Mouse (Mus musculus): ENCODE results near the gene Usp46. TPM values are rescaled to one million over a fixed set of nuclear protein-coding genes. Genes with fewer than 3 reads are reported as not detected.

Gene Usp46
- polyA plus RNA-seq, 1 experiment = 0.36 TPM

- TF ChIP-seq TAL1 (IDR thresholded peaks at IDR 0.05; ENCODE audit: low read length) (no peak), GATA1 (IDR thresholded peaks at IDR 0.05; ENCODE audit: low read length) (no peak)
- H3K4me3 ChIP-seq (replicated peaks) = peak overlapping the region; percentile 99
- H3K36me3 ChIP-seq (ENCODE audit: control insufficient read depth) = peaks cover 59% of the 10 kb centered on the region
- H3K9me3 ChIP-seq (ENCODE audit: control insufficient read depth, low read length) = no peaks in the 10 kb centered on the region
- no peaks in the 10 kb centered on the region for H3K27me3 ChIP-seq (ENCODE audit: control insufficient read depth)
- H3K4me1 ChIP-seq (ENCODE audit: control insufficient read depth) = peaks cover 64% of the 10 kb centered on the region
Measured at GRCm38 (mm10) chr5:74062266-74062665, 6.0 kb downstream of the Usp46 start.

- no peaks in the 10 kb centered on the region for H3K27me3 ChIP-seq (ENCODE audit: control insufficient read depth)
- TF ChIP-seq TAL1 (IDR thresholded peaks at IDR 0.05; ENCODE audit: low read length) (no peak), GATA1 (IDR thresholded peaks at IDR 0.05; ENCODE audit: low read length) (no peak)
- peaks cover 61% of the 10 kb centered on the region for H3K36me3 ChIP-seq (ENCODE audit: control insufficient read depth)
- H3K4me1 ChIP-seq (ENCODE audit: control insufficient read depth) = peaks cover 59% of the 10 kb centered on the region
- H3K9me3 ChIP-seq (ENCODE audit: control insufficient read depth, low read length) = no peaks in the 10 kb centered on the region
- H3K4me3 ChIP-seq (replicated peaks) = peak overlapping the region; percentile 99
Measured at GRCm38 (mm10) chr5:74061408-74062047, 6.7 kb downstream of the Usp46 start.

GRCm38 (mm10) chr5:74052171-74052909 lies 15.9 kb downstream of the Usp46 start:
- peaks cover 95% of the 10 kb centered on the region for H3K36me3 ChIP-seq (ENCODE audit: control insufficient read depth)
- TF ChIP-seq GATA1 (IDR thresholded peaks at IDR 0.05; ENCODE audit: low read length) (no peak), TAL1 (IDR thresholded peaks at IDR 0.05; ENCODE audit: low read length) (no peak)

GRCm38 (mm10) chr5:74051394-74052170 lies 16.6 kb downstream of the Usp46 start:
- TF ChIP-seq GATA1 (IDR thresholded peaks at IDR 0.05; ENCODE audit: low read length) = no peak
- no peaks in the 10 kb centered on the region for H3K27me3 ChIP-seq (ENCODE audit: control insufficient read depth)
- peaks cover 98% of the 10 kb centered on the region for H3K36me3 ChIP-seq (ENCODE audit: control insufficient read depth)
- peaks cover 9% of the 10 kb centered on the region for H3K9me3 ChIP-seq (ENCODE audit: control insufficient read depth, low read length)
- peaks cover 43% of the 10 kb centered on the region for H3K4me1 ChIP-seq (ENCODE audit: control insufficient read depth)
- no peak overlapping the region for H3K4me3 ChIP-seq (replicated peaks)

More at GRCm38 (mm10) chr5:74052171-74052909, 15.9 kb downstream of the Usp46 start:
- H3K4me3 ChIP-seq (replicated peaks) = no peak overlapping the region
- no peaks in the 10 kb centered on the region for H3K27me3 ChIP-seq (ENCODE audit: control insufficient read depth)
- H3K4me1 ChIP-seq (ENCODE audit: control insufficient read depth) = peaks cover 43% of the 10 kb centered on the region
- H3K9me3 ChIP-seq (ENCODE audit: control insufficient read depth, low read length) = peaks cover 9% of the 10 kb centered on the region

- peaks cover 44% of the 10 kb centered on the region for H3K4me1 ChIP-seq (ENCODE audit: control insufficient read depth)
- no peak overlapping the region for H3K4me3 ChIP-seq (replicated peaks)
- H3K27me3 ChIP-seq (ENCODE audit: control insufficient read depth) = no peaks in the 10 kb centered on the region
- H3K9me3 ChIP-seq (ENCODE audit: control insufficient read depth, low read length) = peaks cover 9% of the 10 kb centered on the region
- H3K36me3 ChIP-seq (ENCODE audit: control insufficient read depth) = peaks cover 98% of the 10 kb centered on the region
- TF ChIP-seq GATA1 (IDR thresholded peaks at IDR 0.05; ENCODE audit: low read length) (no peak), TAL1 (IDR thresholded peaks at IDR 0.05; ENCODE audit: low read length) (no peak)
Measured at GRCm38 (mm10) chr5:74050903-74051302, 17.3 kb downstream of the Usp46 start.

- Histone ChIP-seq H3K4me3 (replicated peaks) (no peak overlapping the region), H3K4me1 (ENCODE audit: control insufficient read depth) (peaks cover 49% of the 10 kb centered on the region), H3K27me3 (ENCODE audit: control insufficient read depth) (no peaks in the 10 kb centered on the region), H3K36me3 (ENCODE audit: control insufficient read depth) (peaks cover 100% of the 10 kb centered on the region), H3K9me3 (ENCODE audit: control insufficient read depth, low read length) (peaks cover 9% of the 10 kb centered on the region)
- no peak for TF ChIP-seq TAL1 (IDR thresholded peaks at IDR 0.05; ENCODE audit: low read length)
- TF ChIP-seq GATA1 (IDR thresholded peaks at IDR 0.05; ENCODE audit: low read length) = no peak
Measured at GRCm38 (mm10) chr5:74048846-74049495, 19.3 kb downstream of the Usp46 start.

GRCm38 (mm10) chr5:74044591-74044990 lies 23.6 kb downstream of the Usp46 start:
- H3K27me3 ChIP-seq (ENCODE audit: control insufficient read depth) = no peaks in the 10 kb centered on the region
- peaks cover 22% of the 10 kb centered on the region for H3K4me1 ChIP-seq (ENCODE audit: control insufficient read depth)
- TF ChIP-seq TAL1 (IDR thresholded peaks at IDR 0.05; ENCODE audit: low read length) = no peak
- no peak for TF ChIP-seq GATA1 (IDR thresholded peaks at IDR 0.05; ENCODE audit: low read length)
- peaks cover 95% of the 10 kb centered on the region for H3K36me3 ChIP-seq (ENCODE audit: control insufficient read depth)
- no peak overlapping the region for H3K4me3 ChIP-seq (replicated peaks)
- H3K9me3 ChIP-seq (ENCODE audit: control insufficient read depth, low read length) = no peaks in the 10 kb centered on the region

GRCm38 (mm10) chr5:74042796-74043340 lies 25.4 kb downstream of the Usp46 start:
- peaks cover 20% of the 10 kb centered on the region for H3K4me1 ChIP-seq (ENCODE audit: control insufficient read depth)
- H3K27me3 ChIP-seq (ENCODE audit: control insufficient read depth) = no peaks in the 10 kb centered on the region
- peaks cover 94% of the 10 kb centered on the region for H3K36me3 ChIP-seq (ENCODE audit: control insufficient read depth)
- TF ChIP-seq TAL1 (IDR thresholded peaks at IDR 0.05; ENCODE audit: low read length) (no peak), GATA1 (IDR thresholded peaks at IDR 0.05; ENCODE audit: low read length) (no peak)
- H3K4me3 ChIP-seq (replicated peaks) = no peak overlapping the region
- no peaks in the 10 kb centered on the region for H3K9me3 ChIP-seq (ENCODE audit: control insufficient read depth, low read length)

Measured in erythroblast, embryonic 14.5 days (primary cell).